Mouse (Mus musculus) T-cell, adult 2 months (primary cell): Measurements from ENCODE around the gene Cpne7.

ENCODE experiments used
- DNase-seq: peaks from one replicate; pipeline ENCODE4 v3.0.0; 2022; ENCODE audit warnings: low spot score

Cpne7 gene

DNA sequence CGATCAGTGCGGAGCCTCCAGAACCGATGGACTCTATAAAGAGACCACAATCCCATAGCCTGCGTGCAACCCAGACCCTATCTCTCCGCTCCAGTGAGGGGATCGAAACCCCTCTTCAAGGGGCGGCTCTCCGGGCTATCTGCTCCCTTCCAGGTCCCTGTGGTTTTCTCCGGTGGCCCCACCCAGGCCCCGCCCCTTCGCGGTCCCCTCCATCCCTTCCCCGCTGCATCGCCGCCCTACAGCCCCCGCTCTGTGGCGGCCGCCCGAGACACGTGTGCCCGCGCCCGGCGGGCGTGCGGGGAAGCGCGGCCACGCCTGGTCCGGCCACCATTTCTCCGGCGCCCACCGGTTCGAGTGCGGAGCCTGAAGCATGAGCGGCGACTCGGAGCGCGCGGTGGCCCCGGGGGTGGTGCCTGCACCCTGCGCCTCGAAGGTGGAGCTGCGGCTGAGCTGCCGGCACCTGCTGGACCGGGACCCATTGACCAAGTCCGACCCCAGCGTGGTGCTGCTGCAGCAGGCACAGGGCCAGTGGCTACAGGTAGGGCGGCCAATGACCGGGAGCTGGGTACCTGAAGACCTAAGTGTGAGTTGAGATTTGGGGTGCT lies at the start of gene Cpne7:
Gene Cpne7 (plus strand): TSS at position 248 of the 605 bp plus-strand sequence.
- DNase-seq = no peak

DNA sequence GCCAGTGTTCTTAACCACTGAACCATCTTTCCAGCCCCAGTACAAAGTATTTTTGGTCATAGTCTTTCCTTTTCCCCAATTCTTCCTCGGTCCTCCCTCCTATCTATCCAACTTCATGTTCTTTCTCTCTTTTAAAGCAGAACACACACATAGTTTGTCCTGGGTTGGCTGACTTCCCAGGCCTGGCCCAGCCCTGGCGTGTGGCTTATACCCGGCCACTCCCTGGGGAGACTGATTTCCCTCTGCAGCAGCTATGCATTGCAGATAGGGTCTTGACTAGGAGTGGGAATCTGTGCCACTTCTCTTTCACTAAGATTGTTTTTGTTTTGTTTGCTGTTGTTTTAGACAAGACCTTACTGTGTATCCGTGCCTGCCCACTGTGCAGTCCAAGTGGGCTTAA lies 46.0 kb upstream of the Cpne7 start:
- DNase-seq = no peak

DNA sequence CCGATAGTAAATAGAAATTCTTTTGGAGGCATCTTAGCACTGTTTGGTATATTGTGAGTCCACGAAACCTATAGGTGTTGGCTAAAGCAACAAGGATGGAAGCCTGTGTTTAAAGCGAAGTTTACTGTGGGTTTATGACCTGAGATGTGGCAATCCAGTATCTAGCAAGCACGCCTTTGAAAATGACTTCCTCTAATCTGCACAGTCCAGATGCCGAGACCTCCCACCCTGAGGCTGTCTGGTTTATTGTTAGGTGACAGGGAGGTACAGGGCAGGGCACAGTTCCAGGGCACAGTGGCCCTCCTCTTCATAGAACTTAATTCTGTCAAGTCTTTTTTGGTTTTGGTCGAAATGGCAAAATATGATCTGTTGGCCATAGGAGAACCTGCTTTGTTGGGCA lies 40.0 kb upstream of the Cpne7 start:
- no peak for DNase-seq

DNA sequence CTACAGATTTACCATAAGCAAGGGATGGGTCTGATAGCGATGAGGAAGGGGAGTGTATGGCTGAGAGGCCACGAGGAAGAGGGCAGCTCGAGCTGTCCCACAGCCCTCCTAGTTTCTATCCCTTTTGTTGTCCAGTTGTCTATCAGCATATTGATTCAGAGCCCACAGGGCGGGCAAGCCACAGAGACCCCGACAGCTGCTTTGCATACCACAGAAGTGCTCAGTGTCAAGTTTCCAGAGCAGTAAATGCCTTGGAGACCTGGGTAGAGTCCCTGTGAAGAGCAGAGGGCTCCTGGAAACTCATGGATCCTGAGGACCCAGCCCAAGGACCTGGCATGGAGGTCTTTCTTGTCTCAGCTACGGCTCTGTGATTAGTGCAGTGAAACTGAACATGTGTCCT lies 34.2 kb upstream of the Cpne7 start:
- DNase-seq = no peak

DNA sequence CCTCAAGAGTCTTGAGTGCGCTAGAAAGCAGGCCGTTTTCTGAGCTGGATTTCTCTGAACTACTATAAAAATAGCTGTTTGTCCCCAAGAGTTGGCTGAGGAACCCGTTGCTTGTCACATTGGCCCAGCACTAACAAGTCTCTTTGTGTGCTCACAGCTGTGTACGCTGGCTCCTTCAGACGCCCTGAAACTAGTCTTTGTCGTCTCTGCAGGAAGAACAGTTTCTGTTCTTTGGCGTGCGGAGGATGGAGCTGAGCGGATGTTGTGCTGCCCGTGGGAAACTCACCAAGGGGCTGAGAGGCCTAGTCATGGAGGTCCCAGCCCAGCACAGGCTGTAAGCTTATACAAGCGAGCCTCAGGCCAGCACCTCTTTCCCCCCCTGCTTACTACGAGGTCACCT lies 33.6 kb upstream of the Cpne7 start:
- DNase-seq = no peak

DNA sequence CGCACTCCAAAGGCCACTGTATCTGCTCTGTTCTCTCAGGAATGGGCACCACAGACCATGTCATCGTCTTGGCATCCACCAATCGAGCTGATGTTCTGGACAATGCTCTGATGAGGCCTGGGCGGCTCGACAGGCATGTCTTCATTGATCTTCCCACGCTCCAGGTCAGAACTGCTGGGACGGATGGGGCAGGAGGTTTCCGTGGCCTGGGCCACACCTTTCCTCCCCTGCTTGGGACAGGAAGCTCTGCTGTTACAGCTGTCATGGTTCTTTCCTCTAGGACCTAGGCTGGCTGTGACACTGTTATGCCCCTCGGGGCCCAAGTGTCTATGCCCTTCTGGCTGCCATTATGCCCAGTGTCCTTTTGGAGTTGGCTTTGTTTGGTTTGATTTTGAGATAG lies 29.9 kb upstream of the Cpne7 start:
- DNase-seq = no peak

DNA sequence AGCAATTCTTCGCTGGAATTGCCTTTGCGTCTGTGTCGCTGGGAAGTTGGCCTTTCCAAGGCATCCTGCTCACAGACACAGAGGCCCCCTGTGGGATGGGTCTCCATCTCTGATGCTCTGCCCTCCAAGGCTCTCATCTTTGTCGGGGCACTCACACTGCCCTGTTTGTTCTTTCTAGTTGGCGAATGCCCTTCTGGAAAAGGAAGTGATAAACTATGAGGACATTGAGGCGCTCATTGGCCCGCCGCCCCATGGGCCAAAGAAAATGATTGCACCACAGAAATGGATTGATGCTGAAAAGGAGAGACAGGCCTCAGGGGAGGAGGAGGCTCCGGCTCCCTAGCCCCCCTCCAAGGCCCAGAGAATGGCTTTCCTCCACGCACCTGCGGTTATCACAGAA lies 20.0 kb upstream of the Cpne7 start:
- DNase-seq = no peak

DNA sequence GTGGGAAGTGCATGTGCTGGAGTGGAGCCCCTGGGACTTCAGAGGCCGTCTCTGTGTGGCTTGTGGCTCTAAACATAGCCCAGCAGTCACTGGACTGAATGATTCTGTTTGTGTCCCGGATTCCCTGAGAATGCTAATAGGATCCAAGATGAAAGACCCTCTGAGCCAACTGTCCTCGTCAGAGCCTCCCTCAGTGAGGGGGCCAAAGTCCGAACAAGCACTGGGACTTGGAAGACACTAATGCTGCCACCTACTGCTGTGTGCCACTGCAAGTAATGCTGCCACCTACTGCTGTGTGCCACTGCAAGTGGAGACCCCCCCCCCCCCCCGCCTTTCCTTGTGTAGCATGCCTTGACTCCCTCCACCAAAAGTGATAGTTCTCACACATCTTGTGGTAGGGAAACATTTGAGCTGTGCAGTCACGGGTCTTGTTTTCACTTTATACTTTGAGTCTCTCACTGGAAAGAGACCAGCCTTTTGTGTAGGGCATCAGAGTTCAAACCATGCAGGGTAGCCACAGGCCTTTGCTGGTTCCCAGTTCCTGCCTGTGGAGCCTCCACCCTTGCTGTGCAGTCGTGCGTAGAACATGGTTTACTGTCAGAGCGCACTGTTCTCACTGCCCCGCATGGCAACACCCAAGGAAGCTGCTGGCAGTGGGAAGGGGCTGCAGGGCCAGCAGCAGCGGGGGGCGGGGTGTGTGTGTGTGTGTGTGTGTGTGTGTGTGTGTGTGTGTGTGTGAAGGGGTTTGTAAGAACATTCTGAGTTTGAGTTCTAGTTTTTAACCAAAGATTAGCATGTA lies 19.2 kb upstream of the Cpne7 start:
- DNase-seq = peak; percentile 43

DNA sequence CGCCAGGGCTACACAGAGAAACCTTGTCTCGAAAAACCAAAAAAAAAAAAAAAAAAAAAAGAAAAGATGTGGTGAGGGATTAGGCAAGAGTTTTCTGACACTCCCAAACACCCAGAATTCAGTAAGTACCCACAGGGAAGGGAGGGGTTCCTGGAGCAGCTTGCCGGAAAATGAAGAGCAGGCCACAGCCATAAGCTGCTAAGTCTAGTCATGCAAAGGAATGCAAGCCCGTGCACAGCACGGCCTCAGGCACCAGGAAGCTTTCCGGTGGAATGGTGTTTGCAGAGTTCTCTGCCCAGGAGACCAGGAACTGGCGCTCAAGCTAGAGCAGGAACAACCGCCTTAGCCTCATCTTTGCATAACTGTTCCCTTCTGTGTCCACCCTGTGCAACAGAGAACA lies 16.9 kb upstream of the Cpne7 start:
- no peak for DNase-seq

DNA sequence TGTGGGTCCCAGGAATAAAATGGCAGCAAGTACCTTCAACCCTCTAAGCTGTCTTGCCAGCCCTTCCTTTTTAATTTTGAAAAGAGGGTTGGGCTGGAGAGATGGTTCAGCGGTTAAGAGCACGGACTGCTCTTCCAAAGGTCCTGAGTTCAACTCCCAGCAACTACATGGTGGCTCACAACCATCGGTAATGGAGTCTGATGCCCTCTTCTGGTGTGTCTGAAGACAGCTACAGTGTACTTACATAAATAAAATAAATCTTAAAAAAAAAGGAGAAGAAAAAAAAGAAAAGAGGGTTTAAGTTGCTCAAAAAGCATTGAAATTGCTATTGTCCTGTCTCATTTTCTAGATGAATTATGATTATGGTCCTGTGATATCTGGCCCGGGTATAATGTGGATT lies 15.9 kb upstream of the Cpne7 start:
- DNase-seq = no peak

DNA sequence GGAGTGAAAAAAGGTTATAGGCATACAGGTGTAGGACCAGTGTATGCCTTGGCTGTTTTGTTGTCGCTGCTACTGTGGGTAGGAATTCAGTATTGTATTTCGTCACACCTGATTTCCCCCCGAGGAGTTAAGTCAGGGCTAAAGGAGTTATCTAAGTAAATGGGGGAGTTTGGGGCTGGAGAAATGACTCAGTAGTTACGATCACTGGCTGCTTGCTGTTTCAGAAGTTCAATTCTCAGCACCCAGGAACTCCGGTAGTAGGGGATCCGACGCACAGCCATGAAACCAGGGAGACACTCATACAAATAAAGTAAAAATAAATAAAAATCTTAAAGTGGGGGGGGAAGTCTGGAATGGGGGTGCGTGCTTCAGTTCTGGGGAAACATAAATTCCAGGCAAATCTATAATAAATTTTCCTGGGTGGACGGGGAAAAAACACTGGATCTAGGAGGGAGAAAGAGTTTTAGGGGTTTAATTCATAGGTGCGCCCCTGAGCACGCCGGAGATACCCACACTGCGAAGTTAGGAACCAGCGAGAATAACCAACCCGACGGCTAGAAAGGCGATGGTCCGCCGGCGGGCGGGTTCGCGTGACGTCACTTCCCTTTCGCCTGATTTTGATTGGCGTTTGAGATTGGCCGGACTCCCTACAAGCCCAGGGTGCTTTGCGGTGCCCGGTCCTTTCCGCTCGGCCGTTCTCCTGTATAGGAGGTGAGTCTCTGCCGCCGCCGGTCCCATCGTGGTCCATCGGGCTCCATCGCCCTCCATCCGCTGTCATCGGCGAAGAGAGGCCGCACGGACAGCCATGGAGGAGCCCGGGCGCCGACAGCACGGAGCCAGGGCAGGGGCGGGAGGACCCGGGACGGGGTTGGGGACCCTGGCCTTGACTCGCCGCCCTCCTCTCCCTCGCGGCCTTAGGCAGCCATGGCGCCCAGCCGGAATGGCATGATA lies 15.2 kb upstream of the Cpne7 start, which contains the start of gene Rpl13:
Gene Rpl13 (plus strand): TSS at position 616 of the 951 bp plus-strand sequence.
- DNase-seq = peak; percentile 86

DNA sequence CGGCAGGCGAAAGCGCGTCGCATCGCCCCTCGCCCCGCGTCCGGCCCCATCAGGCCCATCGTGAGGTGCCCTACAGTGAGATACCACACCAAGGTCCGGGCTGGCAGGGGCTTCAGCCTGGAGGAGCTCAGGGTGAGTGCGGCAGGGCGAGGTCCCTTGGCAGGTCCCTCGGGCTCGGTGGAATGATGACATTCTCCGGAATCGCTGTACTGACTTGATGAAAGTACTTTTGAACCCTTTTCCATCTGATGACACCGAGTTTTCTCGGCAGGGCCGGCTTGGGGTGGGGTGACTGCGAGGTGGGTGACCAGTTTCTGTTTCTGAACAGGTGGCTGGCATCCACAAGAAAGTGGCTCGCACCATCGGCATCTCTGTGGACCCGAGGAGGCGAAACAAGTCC lies 14.3 kb upstream of the Cpne7 start:
- peak; percentile 13 for DNase-seq

DNA sequence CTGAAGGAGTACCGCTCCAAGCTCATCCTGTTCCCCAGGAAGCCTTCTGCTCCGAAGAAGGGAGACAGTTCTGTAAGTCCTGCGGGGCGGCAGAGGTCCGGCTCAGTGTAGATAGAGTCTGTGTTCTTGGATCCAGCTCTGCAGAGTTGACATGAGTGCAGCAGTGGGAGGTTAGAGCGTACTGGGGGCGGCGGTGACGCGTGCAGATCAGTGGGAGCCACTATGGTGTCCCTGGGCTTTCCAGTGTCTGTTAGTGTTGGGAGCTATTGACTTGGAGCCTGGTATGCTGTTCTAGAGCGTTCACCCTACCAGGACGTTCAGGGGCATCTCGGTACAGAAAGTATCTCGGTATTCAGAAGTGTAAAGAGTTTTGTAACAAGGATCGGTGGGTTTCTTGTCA lies 13.9 kb upstream of the Cpne7 start:
- no peak for DNase-seq

DNA sequence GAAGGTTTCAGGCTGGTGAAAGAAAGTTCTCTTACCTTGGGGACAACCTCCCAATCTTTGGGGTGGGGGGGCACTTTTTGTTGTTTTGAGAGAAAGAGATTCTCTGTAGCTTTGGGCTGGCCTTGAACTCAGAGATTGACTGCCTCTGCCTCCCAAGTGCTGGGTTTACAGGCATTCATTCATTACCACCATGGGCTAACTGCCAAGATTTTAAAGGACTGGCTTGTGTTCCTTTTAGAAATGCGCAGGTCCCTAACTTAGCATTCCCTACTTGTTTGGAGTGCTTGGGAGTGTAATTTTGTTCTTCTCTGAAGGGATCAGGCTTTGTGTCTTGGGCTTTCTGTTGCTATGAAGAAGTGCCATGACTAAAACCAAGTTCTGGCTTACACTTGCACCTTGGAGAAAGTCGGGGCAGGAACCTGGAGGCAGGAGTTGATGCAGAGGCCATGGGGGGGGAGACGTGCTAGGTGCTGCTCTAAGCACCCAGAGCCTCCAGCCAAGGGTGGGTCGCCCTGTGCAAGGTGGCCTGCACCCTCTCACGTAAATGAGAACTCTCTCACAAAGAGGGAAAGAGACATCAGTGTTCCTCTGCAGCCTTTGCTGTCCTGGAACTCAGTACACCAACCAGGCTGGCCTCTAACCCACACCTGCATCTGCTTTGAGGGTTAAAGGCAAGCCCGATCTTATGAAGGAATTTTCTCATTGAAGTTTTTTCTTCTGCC lies 13.0 kb upstream of the Cpne7 start:
- no peak for DNase-seq

DNA sequence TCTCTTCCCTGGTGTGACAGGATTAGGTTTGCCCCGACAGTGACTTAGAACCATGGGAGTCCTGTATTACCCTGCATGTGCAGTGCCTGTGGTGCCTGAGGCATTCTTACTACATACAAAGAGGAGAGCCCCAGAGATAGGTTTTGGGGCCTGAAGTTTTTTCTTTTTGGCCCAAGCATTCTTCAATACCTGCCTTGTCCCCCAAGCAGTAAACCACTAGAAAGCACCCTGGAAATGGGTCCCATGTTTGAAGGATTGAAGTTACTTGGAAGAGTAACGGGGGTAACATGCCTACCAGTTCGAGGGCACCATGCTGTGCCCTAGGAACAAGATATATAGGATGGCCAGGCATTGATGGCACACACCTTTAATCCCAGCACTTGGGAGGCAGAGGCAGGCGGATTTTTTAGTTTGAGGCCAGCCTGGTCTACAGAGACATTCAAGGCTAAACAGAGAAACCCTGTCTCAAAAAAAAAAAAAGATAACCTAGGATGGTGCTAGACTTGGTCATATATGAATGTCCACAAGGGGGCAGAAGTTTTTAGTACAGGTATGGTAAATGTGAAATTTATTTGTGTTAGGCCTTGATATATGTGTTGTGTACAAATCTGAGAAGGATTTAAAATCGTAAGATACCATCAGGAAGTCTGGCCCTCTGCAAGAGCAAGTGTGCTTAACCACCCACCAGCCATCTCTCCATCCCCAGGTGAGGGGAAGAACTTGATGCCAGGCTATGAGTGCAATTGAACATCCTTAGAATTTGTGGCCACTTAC lies 11.4 kb upstream of the Cpne7 start:
- peak; percentile 24 for DNase-seq

DNA sequence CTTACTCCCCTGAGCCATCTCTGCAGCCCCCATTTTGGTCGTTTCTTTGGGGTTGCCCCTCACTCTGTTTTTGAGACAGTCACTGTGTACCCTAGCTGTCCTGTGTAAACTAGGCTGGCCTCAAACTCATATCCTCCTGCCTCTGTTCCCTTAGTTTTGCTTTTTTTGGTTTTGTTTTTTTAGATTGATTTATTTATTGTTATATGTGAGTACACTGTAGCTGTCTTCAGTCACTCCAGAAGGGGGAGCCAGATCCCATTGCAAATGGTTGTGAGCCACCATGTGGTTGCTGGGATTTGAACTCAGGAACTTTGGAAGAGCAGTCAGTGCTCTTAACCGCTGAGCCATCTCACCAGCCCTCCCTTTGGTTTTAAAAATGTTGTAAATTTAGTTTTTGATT lies 10.6 kb upstream of the Cpne7 start:
- peak; percentile 31 for DNase-seq

DNA sequence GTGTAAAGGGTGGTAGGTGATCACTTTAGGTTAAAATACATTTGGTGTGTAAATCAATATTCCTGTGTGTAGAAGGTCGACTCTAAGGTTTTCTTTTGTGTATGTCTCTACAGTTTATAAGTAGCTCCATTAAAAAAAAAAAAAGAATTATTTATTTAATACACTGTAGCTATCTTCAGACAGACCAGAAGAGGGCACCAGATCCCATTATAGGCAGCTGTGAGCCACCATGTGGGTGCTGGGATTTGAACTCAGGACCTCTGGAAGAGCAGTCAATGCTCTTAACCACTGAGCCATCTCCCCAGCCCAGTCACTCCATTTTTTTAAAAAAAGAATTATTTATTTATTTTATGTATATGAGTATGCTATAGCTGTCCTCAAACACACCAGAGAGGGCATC lies 9.2 kb upstream of the Cpne7 start:
- no peak for DNase-seq

DNA sequence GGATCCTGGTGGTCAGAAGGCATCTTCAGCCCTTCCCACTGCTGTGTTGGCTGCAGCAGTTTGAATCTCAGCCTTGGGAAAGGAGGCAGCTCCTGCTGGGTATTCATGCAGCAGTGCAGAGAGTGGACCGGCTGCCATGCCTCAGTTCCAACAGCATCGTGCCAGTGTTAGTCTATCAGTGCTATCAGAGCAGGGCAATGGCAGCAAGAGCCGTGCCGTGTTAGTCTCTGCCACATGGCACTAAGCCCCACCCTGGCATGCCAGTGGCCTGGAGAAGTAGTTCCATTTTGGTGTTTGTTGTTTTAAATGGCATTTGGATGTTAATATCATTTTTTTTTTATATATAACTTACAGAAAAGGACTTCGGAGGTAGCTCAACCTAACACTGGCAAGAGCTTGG lies 8.2 kb upstream of the Cpne7 start:
- no peak for DNase-seq

DNA sequence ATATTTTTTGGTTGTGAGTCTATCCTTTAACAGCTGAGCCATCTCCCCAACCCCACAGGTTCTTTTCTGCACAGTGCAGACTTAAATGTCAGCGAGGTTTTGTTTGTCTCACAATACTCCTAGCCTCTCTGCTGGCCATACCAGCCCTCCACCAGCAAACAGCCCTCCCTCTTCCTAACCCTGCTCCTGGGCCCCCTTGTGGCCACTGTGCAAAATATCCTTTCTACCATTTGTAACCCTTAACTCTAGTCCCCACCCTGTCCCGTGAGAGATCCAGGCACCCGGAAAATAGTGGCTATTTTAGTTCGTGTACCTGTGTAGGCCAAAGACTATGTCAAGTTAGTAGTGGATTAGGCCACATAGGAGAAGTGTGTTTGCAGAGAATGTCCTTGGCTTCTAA lies 6.5 kb upstream of the Cpne7 start:
- peak; percentile 58 for DNase-seq

DNA sequence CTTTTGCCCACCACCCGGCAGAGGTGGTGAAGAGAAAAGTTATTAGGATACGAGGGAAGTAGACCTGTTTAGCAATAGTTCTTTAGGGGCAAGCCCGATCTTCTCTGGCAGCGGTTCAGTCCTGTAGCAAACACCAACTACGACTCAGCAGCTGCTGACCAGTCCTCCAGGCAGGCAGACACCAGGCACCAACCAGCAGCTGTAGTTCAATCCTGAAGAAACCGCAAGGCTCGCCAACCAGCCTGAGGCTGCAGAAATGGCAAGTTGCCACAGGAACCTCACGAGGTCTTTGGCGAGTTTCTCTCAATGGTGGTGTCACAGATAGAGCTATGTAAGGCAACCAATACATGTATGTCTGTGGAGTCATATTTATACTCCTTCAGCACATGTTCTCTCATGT lies 4.3 kb upstream of the Cpne7 start:
- DNase-seq = no peak

DNA sequence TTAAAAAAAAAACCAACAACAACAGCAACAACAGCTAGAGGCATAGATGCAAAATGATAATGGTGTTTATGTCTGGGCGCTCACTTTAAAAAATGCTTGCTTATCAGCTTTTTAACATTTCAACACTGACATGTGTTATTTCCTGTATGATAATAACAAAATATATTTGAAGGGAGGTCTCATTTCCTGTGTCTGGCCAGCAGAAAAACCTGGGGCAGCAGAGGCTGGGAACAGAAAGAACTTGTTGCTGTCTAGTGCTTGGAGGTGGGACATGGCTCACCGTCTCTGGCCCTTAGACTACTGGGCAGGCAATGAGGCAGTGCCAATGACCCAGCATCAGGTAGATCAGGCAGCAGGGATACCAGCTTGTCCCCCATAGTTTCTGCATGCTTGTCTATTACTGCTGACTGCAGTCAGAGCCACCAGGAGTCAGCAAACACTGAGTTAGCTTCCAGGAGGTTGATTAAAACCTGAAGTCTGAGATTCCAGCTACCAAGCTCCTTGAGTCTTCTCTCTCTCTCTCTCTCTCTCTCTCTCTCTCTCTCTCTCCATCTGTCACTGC lies 3.2 kb upstream of the Cpne7 start:
- no peak for DNase-seq
